Comparison of ENCODE assay signal across 10 mouse cellular contexts in genomic region chr9:120619347-120619708, GRCm38 (mm10). TPM values are rescaled to one million over a fixed set of nuclear protein-coding genes. Genes with fewer than 3 reads are reported as not detected.
A peak's percentile ranks its signal among the peaks of the same experiment; 100 is the strongest.
DNase-seq lines count a peak whose midpoint lies in the region; ATAC-seq and TF ChIP-seq lines count a peak whose summit lies in the region.
"Had no signal": no experiment of that assay in that cellular context is flagged by ENCODE, and none has a peak within 500 bp of the region (broad histone marks: within the 10 kb centered on the region; RNA-seq: fewer than 3 reads in every experiment).

No protein-coding gene starts in this region.

- TF ChIP-seq EP300 in stomach, postnatal 0 days (optimal IDR thresholded peaks at IDR 0.05) = no peak

- H3K4me3 ChIP-seq in heart, embryonic 12.5 days = peak overlapping the region; percentile 41
- H3K4me3 ChIP-seq in stomach, embryonic 14.5 days (ENCODE audit: low read depth, low read length) = 0 out of 2 replicates have a peak overlapping the region, but pooled peaks have one; percentile 3
- H3K4me3 ChIP-seq in stomach, postnatal 0 days (ENCODE audit: low read depth, low read length) = no peak overlapping the region
- H3K4me3 ChIP-seq in limb, embryonic 12.5 days (replicated peaks) = peak overlapping the region; percentile 30
- peak overlapping the region; percentile 21 for H3K4me3 ChIP-seq in stomach, embryonic 16.5 days (replicated peaks; ENCODE audit: low read length)
- H3K4me3 ChIP-seq: myocyte had no signal

- peak overlapping the region; percentile 56 for H3K9ac ChIP-seq in heart, embryonic 12.5 days
- no peak overlapping the region for H3K9ac ChIP-seq in stomach, embryonic 14.5 days (replicated peaks; ENCODE audit: low read depth, low read length)
- H3K9ac ChIP-seq in stomach, postnatal 0 days (ENCODE audit: low read length) = no peak overlapping the region
- peak overlapping the region; percentile 47; the same call in 1 of the 2 replicates for H3K9ac ChIP-seq in limb, embryonic 12.5 days (replicated peaks)
- H3K9ac ChIP-seq in stomach, embryonic 16.5 days (ENCODE audit: low read length) = peak overlapping the region; percentile 23; the same call in 1 of the 2 replicates

- H3K4me2 ChIP-seq in heart, embryonic 12.5 days = peak overlapping the region; percentile 81
- H3K4me2 ChIP-seq in stomach, embryonic 14.5 days (replicated peaks; ENCODE audit: low read depth, low read length) = peak overlapping the region; percentile 35
- H3K4me2 ChIP-seq in stomach, postnatal 0 days (replicated peaks; ENCODE audit: low read depth) = no peak overlapping the region; the same call in 1 of the 2 replicates
- peak overlapping the region; percentile 63 for H3K4me2 ChIP-seq in limb, embryonic 12.5 days
- peak overlapping the region; percentile 40 for H3K4me2 ChIP-seq in stomach, embryonic 16.5 days (ENCODE audit: low read depth, low read length)

- WGBS in heart, embryonic 12.5 days = 12% methylated on average over 10 of the region's 10 CpGs
- 25% methylated on average over 10 of the region's 10 CpGs for WGBS in stomach, embryonic 14.5 days
- 28% methylated on average over 10 of the region's 10 CpGs for WGBS in stomach, postnatal 0 days
- WGBS in limb, embryonic 12.5 days = 14% methylated on average over 10 of the region's 10 CpGs
- 20% methylated on average over 10 of the region's 10 CpGs for WGBS in stomach, embryonic 16.5 days

- no peaks in the 10 kb centered on the region for H3K36me3 ChIP-seq in heart, embryonic 12.5 days
- H3K36me3 ChIP-seq in stomach, embryonic 14.5 days (ENCODE audit: control insufficient read depth, insufficient read depth, low read length) = no peaks in the 10 kb centered on the region
- H3K36me3 ChIP-seq in stomach, postnatal 0 days (ENCODE audit: control insufficient read depth, insufficient read depth, low read length) = no peaks in the 10 kb centered on the region
- no peaks in the 10 kb centered on the region for H3K36me3 ChIP-seq in limb, embryonic 12.5 days
- H3K36me3 ChIP-seq in stomach, embryonic 16.5 days (ENCODE audit: control insufficient read depth, insufficient read depth, low read length) = no peaks in the 10 kb centered on the region

- no peak for ATAC-seq in heart, embryonic 12.5 days (ENCODE audit: insufficient number of reproducible peaks, low FRiP score)
- ATAC-seq in stomach, embryonic 14.5 days (ENCODE audit: insufficient number of reproducible peaks, insufficient read depth, low FRiP score, low read depth) = no peak
- no peak for ATAC-seq in stomach, postnatal 0 days (ENCODE audit: low FRiP score, low TSS enrichment)
- ATAC-seq in limb, embryonic 12.5 days (ENCODE audit: insufficient number of reproducible peaks, insufficient read depth, low FRiP score, low TSS enrichment, low read depth) = no peak
- ATAC-seq in stomach, embryonic 16.5 days (ENCODE audit: insufficient read depth, low FRiP score) = no peak
- ATAC-seq: CD4-positive, CD25-positive, alpha-beta regulatory T cell, adult 4 months had no signal

- TF ChIP-seq CTCF in stomach, postnatal 0 days (IDR thresholded peaks at IDR 0.05; ENCODE audit: low read depth) = no peak

- no peak overlapping the region for H3K27ac ChIP-seq in heart, embryonic 12.5 days (ENCODE audit: poor library complexity, severe bottlenecking)
- H3K27ac ChIP-seq in stomach, embryonic 14.5 days (ENCODE audit: low read length) = no peak overlapping the region
- H3K27ac ChIP-seq in stomach, postnatal 0 days (replicated peaks) = no peak overlapping the region
- no peak overlapping the region for H3K27ac ChIP-seq in limb, embryonic 12.5 days
- no peak overlapping the region for H3K27ac ChIP-seq in stomach, embryonic 16.5 days (ENCODE audit: low read length)

- H3K27me3 ChIP-seq in heart, embryonic 12.5 days (replicated peaks) = peaks cover 22% of the 10 kb centered on the region
- H3K27me3 ChIP-seq in stomach, embryonic 14.5 days (ENCODE audit: control insufficient read depth, insufficient read depth, low read length) = no peaks in the 10 kb centered on the region
- no peaks in the 10 kb centered on the region for H3K27me3 ChIP-seq in stomach, postnatal 0 days (ENCODE audit: control insufficient read depth, insufficient read depth, low read length)
- H3K27me3 ChIP-seq in limb, embryonic 12.5 days = peaks cover 6% of the 10 kb centered on the region; the same call in 1 of the 2 replicates
- H3K27me3 ChIP-seq in stomach, embryonic 16.5 days (ENCODE audit: control insufficient read depth, insufficient read depth, low read length) = no peaks in the 10 kb centered on the region

- H3K4me1 ChIP-seq in heart, embryonic 12.5 days (replicated peaks) = peaks cover 13% of the 10 kb centered on the region
- H3K4me1 ChIP-seq in stomach, embryonic 14.5 days (ENCODE audit: control insufficient read depth, insufficient read depth, low read length) = peaks cover 7% of the 10 kb centered on the region; the same call in 1 of the 2 replicates
- H3K4me1 ChIP-seq in stomach, postnatal 0 days (replicated peaks; ENCODE audit: control insufficient read depth, insufficient read depth) = no peaks in the 10 kb centered on the region
- peaks cover 18% of the 10 kb centered on the region for H3K4me1 ChIP-seq in limb, embryonic 12.5 days (replicated peaks)
- H3K4me1 ChIP-seq in stomach, embryonic 16.5 days (ENCODE audit: control insufficient read depth, insufficient read depth, low read length) = 0 out of 2 replicates have a peak, but pooled peaks cover 4% of the 10 kb centered on the region

- H3K9me3 ChIP-seq in heart, embryonic 12.5 days (replicated peaks) = peaks cover 13% of the 10 kb centered on the region
- 0 out of 2 replicates have a peak, but pooled peaks cover 6% of the 10 kb centered on the region for H3K9me3 ChIP-seq in stomach, embryonic 14.5 days (ENCODE audit: control insufficient read depth, low read depth, low read length)
- no peaks in the 10 kb centered on the region for H3K9me3 ChIP-seq in stomach, postnatal 0 days (ENCODE audit: control insufficient read depth, low read length)
- H3K9me3 ChIP-seq in limb, embryonic 12.5 days = peaks cover 14% of the 10 kb centered on the region
- peaks cover 9% of the 10 kb centered on the region for H3K9me3 ChIP-seq in stomach, embryonic 16.5 days (replicated peaks; ENCODE audit: control insufficient read depth, low read length)

- no peak for DNase-seq in heart, postnatal 4 days
- DNase-seq in stomach, postnatal 0 days (ENCODE audit: low spot score) = no peak
- no peak for DNase-seq in testis, postnatal 10 days (ENCODE audit: low spot score)
- DNase-seq in adrenal gland, adult (ENCODE audit: inconsistent age in 2 of 2, low spot score in 1 of 2) = no peak

RNA-seq across cellular contexts. Expression of gene Rpl14, which starts 48.1 kb away (rescaled TPM):
- polyA plus RNA-seq in heart, embryonic 12.5 days (2016; fragmentation: Nextera tagmentation; extraction: Ambion mirVana) = 476 and 492 TPM in 2 replicates
- 100 to 1,000 TPM; 434 to 461 TPM for total RNA-seq in heart, postnatal 4 days (2021)
- polyA plus RNA-seq in stomach, embryonic 14.5 days (2014; fragmentation: Nextera tagmentation; extraction: Ambion mirVana) = 1,122 and 1,132 TPM in 2 replicates
- polyA plus RNA-seq in stomach, postnatal 0 days (2015; fragmentation: Nextera tagmentation; extraction: Ambion mirVana) = 742 and 777 TPM in 2 replicates
- polyA plus RNA-seq in limb, embryonic 12.5 days (2016; fragmentation: Nextera tagmentation; extraction: Ambion mirVana) = 805 and 832 TPM in 2 replicates
- 689 and 823 TPM in 2 replicates for polyA plus RNA-seq in stomach, embryonic 16.5 days (2015; fragmentation: Nextera tagmentation; extraction: Ambion mirVana)

Comparison
In these comparisons a context has a peak if more than half of its experiments do, and no peak if none do; other contexts are left out.
1. H3K9ac ChIP-seq: peak in heart, embryonic 12.5 days (single experiment), limb, embryonic 12.5 days (single experiment) and stomach, embryonic 16.5 days (single experiment); none in stomach, embryonic 14.5 days (single experiment) and stomach, postnatal 0 days (single experiment).